Mouse (Mus musculus) frontal cortex, adult 2 months (tissue): ENCODE results near the gene Taf4. TPM values are rescaled to one million over a fixed set of nuclear protein-coding genes. Genes with fewer than 3 reads are reported as not detected.
A peak's percentile ranks its signal among the peaks of the same experiment; 100 is the strongest.

Experiments used
- DNase-seq, 2 experiments: peaks; one replicate each; pipeline ENCODE4 v3.0.0; 2022; ENCODE audit warnings: low spot score in 1 of 2; ENCODE audit errors: extremely low spot score in 1 of 2
- polyA plus RNA-seq: library from polyadenylated mRNA; depleted of rRNA; stranded (reverse); fragments of >200 nt; gene quantifications from 2 replicates; pipeline ENCODE4 v1.2.3, GENCODE M21; 2012

Taf4 gene
- polyA plus RNA-seq, 1 experiment, result 14.1 TPM

DNA sequence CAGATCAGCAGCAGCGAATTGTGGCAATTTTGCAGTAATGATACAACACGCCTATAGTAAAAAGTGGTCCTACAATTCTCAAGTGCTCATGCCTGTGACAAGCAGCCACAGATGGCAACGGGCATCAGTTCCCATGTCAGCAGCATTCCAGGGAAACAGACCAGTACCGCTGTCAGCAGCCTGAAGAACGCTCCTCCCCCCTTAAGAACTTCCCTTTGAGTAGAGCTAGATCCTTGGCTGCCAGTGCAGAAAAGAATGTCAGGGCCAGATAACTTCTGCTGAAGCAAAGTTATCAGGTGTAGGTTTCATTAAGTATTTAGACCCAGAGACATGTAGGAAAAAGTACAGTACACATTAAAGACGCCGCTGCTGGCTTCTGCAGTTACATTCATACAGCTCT, 8.4 kb upstream of the Taf4 start:
- DNase-seq, result no peak

DNA sequence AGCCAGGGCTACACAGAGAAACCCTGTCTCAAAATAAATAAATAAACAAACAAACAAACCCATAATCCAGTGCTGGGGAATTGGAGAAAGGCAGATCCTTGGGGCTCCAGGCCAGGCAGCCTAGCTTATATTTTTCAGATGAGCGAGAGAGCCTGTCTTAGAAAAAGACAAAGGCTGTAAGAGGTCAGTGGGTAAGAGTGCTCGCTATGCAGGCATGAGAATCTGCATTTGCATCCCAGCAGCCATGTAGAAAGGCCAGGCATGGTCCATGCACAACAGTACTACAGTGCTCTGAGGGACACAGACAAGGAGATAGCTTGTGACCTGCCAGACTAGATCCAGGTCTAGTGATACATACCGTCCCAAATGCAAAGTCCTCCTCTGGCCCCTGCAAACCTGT, 6.3 kb upstream of the Taf4 start:
- DNase-seq, result no peak

DNA sequence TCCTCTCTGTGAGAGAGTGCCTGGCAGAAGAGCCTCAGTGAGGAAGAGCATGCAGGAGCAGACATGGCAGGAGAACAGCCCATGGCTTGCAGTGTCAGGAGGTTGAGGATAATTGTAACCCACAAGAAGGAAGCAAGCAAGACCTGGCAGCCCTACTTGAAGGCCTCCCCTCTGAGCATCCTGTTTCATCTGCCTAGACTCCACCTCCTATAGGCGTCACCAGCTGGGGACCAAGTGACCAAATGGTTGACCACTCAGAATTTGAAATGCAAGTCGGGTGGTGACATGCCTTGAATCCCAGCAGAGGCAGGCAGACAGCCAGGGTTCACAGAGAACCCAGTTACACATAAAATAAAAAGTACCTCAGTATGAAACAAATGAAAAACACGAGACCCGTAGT, 4.2 kb upstream of the Taf4 start:
- DNase-seq, result no peak

DNA sequence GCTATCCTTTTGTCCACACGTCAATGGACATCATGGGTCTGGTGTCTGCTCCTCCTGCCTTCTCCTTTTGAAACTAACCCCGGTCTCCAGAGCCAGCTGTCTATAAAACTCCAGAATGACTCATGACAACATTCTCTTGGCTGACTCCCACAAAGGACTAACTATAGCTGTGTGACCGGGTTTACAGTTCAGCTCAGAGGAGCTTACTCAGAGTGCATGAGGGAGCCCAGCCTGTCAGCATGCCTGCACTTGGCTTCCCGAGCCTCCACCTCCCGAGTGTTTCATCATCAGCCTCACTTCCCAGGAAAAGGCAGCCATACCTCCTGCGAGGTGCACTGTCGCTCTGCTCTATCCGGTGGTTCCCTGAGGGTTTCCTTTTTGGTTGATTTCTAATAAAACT, 3.4 kb upstream of the Taf4 start:
- DNase-seq, result peak; percentile 43 to 76

DNA sequence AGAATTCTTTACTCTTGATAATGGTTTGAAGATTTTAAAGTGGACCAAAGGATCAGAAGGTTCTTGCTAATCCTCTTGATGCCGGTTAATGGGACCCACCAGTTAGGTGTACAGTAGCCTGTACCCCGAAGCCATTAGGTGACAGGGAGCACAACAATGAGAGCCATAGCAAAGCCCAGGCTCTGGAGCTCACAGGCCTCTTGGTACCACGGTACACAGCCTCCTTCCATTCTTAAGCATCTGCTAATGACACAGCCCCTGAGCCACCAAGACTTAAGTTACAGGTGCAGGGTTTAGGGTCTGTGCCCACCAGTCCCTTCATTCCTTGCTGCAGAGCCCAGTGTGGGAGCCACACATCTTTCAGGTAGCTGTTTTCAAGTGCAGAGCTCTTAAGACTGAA, 1.8 kb upstream of the Taf4 start:
- no peak for DNase-seq

DNA sequence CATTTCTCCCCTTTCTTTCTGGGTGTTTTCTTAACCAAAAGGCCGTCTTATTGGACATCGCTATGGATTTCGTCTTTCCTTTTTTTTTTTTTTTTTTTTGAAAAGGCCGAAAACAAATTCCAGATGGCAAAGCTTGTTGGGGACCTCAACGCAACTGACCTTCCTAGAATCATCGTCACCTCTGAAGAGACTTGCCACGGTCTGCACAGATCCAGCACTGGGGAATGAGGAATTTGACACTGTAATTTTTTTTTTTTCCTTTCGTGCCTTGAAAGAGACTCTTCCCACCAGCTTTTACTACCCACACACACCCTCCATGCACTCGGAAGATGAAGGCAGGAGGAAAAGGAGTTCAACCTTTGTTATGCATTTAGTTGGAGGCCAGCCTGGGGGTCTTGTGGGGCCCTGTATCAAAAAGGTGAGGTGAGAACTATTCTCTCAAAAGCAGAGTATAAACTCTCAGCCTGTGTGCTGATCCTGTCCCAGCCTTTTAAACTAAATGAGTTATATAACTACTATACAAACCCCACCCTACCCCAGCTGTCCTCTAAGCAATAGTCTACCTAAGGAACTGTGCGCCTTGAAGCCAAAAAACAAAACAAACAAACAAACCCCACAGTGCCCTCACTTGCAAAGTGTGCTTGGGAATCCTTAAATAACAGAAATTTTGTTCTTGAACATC, 1.0 kb upstream of the Taf4 start:
- peak in 1 of 2 experiments; percentile 47 for DNase-seq

DNA sequence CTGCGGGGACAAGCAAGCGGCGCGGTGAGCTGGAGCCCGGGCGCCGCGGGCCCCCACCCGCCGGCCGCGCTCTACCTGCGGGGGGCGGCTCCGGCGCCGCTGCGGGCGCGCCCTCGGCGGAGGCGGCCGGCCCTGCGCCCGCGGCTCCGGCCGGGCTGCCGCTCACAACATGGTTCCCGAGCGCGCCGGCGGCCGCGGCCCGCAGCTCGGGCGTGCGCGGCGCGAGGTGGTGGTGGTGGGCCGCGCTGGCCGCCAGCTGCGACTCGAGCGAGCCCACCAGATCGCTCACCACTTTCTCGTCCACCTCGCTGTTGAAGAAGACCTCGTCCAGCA, 185 bp downstream of the Taf4 start:
- DNase-seq, result no peak

DNA sequence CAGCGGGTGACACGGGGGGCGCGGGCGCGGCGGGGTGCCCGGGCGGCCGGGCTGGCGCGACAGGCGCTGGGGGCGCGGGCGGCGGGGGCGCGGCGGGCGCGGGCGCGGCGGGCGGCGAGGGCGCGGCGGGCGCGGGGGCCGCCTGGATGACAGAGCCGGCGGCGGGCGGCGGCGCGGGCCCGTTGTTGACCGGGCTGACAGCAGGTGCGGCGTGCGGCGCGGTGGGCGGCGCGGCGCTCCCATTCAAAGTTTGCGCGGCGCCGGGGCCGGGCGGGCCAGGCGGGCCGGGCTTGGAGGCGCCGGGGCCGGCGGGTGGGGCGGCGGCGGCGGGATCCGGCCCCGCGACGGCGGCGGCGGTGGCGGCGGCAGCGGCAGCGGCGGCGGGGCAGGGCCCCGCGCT, 595 bp downstream of the Taf4 start:
- DNase-seq, result no peak

DNA sequence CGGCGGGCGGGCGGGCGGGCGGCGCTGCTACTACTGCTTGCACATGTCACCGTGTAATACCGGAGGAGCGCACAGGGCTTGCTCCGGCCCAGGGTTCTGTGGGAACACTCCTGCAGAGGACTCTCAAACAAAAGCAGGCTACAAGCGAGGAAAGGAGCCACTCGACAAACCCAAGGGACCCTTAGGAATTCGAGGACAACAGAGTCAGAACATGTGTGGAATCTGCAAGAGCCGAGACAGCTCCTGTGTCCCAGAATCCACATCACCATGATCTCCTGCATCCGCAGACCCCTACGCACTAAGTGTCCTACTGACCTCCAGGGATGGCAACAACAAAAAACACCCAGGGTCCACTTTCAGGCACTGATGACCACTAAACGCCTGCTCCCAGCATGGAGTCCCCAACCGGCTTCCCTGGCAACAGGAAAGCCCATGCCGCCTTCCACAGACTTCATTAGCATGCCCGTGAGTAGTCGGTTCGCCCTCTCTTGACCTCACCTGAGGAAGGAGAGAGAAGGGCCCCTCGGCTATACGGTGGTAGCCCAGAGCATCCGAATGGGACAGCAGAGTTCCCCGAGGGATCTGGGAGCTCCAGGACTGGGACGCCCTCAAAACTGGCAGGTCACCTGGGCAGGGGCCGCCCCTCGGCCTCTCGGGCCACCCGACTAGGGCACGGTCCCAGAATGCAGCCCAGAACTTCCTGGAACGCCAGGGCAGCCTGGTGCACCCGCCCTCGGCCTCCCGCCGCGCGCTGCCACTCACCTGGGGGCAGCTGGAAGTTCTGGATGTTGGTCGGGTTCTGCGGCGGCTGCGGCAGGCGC, 1.6 kb downstream of the Taf4 start:
- DNase-seq, result no peak

DNA sequence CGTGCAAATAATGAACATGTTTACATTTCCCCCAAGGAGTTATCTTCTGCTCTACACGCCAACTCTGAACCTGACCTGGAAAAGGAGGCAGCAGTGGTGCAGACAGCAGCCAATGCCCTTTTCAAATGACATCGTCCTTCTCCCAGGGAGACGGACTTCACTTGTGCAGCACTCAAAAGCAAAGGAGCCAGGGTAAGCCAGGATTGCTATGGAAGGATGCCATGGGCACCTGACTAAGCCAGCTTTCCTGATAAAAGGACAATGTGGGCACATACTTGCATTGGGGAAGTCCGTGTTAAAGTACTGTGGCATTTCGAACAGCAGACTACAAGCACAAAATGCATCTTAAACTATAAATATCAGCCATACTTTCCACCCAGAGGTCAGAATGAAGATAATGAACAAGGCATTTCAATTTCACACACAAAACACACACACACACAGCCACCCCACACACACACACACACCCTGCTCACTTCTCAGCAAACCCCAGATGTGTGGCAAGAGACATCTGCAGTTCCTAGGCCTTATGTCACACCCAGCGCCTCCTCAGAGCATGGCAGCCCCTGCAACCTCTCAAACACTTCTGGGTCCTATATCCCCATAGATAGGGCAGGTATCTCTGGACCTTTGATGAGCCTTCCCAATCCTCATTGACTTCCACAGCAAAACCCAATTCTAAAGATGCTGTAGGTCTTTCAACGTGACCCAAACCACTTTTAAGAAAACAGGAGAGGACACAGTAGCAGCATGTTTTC, 2.4 kb downstream of the Taf4 start:
- DNase-seq, result no peak

DNA sequence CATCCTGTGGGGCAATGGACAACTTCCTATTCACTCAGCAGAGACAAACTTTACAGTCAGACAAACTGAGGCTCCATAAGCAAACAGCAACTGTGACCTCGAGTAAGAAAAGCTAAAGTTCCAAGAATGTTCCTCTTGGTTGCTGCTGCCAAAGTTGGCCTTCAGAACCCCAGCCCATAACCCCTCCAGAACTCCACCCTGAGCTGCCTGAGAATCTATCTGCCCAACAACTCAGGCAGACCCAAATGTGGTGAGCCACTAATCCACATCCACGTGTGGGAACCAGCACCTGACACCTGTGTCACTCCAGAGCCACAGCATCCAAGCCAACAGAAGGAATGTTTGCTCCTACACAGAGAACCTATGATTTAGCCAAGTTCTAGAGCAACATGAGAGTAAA, 4.0 kb downstream of the Taf4 start:
- no peak for DNase-seq

DNA sequence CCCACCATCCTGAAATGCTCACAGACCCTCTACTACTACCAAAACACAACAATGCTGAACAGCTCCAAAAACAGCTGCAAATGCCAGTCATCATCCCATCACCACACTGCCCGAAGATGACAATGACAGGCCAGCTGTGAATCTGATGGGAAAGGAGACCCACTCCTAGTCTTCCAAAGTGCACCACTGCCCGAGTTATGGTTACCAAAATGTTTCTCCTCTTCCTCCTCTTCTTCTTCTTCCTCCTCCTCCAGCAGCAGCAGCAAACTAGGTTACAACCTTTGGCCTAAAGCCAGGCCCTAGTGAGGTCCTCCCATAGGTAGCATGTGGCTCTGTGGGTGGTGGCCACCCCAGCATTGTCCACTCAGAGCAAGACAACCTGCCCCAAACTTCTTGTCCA, 4.6 kb downstream of the Taf4 start:
- no peak for DNase-seq

DNA sequence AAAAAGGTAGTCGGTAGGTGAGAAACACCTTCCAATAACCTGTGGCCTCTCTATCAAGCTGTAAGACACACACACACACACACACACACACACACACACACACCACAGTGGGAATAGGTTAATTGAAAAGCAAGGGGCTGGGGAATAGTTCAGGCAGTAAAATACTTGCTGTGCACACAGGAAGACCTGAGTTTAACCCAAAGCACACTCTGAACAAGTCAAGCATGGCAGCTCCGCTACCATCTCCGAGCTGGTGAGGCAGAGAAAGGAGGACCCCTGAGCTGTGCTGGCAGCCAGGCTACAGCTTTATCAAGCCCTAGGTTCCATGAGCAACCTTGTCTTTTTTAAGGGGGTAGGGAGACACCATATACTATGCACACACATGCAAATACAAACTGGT, 7.3 kb downstream of the Taf4 start:
- no peak for DNase-seq

DNA sequence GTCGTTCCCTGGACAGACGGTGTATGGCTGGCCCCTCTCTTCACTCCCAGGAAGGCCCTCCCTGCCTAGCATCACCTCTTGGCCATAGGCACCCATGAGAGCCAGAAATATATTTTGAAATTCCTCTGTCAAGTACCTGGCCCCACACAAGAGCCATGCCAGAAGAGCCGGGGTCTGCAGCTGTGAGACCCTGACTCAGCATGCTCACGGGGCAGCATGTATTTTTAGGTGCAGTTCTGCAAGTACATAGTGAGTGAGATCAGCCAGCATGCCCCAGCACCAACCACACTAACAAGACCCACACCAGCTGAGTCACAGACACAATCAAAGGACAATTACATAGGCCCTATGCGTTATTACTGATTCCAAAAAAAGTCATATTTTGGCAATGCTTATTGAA, 8.8 kb downstream of the Taf4 start:
- no peak for DNase-seq

DNA sequence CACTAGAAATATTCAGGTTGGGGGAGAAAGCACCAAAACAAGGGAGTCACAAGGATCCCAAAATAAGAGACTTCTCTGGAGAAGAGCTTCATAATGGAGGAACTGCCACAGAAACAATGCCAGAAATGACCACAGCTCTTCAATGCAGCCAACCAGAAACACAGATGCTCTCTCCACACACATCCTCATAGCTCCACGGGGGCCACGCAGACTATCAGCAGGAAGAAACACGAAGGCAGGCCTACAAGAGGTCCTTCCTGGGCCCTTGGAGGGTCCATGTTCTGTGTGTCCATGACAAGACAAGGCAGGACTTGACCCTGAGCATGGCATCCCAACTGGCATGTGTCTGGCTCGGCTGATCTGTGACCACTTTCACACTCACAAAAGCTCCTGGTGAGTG, 15.0 kb downstream of the Taf4 start:
- DNase-seq, result no peak

DNA sequence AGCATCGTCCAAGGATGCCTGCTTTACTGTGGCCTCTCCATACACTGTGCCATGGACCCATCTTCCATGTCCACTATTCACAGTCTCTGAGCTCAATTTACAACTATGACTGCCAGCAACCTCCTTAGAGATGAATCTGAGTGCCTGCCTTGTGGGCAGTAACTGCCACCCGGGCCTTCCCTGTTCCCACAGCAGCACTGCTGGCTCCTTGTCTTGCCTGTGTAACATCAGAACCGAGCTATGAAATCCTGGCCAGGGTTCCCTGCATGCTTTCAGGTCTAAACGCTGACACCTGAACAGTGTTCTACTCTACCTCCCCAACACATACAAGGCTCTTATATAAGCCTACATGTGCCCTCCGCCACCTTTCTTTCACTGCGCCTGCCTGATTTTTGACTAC, 16.1 kb downstream of the Taf4 start:
- no peak for DNase-seq

DNA sequence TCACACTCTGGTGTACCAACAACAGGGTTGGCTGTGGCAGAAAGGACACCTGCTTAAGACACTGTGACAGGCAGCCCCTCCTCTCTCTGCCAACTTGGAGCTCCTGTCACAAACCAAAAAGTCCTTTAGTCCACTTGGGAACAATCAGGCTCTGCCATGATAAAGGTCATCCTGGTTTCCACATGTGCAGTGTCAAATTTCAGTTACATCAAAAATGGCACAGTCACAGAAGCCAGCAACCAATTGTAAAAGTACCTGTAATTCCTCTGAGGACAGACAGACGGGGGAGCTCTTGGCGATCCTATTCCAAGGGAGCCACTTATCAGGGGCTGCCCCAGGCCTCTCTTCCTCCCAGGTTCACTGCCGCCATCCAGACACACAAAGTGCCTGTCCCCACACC, 17.1 kb downstream of the Taf4 start:
- DNase-seq, result no peak

DNA sequence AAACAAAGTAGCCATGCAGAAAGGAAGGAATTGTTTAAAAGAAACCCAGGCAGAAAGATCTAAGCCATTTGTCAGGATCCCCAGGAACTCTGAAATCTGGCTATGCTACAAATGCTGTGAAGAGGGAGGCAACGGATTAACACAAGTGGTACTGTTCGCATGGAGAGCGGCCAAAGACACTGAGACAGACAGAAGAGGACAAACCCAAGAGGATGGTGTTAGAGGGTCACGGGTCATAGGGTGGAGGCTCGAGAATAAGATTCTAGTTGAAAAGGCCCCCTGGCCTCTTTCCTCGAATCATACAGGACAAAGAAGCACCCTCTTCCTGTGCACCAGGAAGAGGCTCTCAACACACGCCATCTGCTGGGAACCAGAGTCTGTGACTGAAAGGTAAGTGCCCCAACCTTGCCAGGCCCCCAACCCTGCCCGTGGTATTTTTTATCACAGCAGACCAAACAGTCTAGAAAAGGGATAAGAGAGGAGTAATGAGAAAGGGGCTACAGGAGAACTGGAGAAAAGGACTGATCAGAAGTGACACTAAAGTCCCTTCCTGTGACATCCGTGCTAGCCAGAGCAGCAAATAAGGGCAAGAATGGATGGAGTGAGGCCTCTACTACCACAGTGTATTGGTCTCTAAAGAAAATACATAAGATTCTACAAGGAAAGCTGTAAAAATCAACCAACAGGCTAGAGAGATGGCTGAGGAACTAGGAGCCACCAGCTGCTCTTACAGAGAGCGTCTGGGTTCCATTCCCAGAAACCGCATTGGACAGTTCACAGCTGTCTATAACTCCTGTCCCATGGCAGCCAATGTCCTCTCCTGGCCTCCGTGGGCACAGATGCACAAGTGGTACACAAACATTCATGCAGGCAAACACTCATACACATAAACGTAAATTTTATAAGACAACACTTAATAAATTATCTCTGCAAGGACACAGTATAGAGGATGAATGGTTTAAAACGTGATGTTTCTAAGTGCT, 24.6 kb downstream of the Taf4 start:
- no peak for DNase-seq

DNA sequence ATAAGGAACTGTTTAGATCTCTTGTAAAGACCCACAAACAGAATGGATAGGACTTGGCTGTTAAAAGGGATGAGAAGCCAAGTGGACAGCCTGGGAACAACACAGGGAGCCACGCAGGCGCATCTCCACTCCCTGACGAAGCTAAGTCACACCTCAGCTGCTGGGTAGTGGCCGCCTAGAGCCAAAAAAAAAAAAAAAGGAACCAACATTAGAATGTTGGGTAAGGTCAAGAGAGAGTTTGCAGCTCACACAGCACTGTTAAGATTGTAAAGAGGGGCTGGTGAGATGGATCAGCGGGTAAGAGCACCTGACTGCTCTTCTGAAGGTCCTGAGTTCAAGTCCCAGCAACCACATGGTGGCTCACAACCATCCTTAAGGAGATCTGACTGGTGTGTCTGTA, 27.6 kb downstream of the Taf4 start:
- no peak for DNase-seq

DNA sequence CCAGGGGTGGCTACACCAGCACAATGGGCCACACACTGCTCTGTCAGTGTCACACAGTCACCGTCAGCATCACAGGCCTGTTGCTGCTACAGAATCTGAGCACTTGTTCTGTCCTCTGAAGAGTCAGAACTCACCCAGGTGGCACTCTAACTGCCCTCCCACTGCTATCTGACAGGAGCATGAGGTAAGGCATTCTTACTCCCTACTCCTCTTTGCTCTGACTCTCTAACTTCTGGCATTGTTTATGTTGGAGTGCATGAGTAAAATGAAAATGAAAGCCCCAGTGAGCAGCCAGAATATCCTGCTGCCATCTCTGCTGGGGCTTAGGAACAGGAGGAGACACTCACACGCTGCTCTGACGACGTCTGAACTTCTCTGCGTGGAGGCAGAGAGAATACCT, 28.8 kb downstream of the Taf4 start:
- DNase-seq, result no peak

DNA sequence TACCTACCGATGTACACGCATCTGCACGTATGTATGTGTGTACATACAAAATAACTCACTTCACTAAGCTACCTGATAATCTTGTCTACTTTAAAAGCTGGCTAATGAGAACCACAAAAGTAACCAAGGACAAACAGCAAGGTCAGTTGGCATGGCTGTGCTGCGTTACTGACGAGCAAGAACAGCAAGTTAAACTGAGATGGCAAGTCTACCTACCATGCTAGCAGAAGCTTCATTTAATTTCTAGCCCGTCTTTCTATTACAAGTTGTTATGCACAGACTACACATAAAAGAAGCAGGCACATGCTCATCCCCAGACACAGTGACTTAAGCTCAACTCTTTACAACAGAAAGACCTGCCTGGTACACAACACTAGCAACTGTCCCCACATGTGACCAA, 29.9 kb downstream of the Taf4 start:
- DNase-seq, result no peak
